Mouse (Mus musculus): Measurements from ENCODE around the gene Hmgb1. TPM values are rescaled to one million over a fixed set of nuclear protein-coding genes. Genes with fewer than 3 reads are reported as not detected.

The Hmgb1 gene
- polyA plus RNA-seq, 1 experiment from 2014 or later: 2,020 TPM

DNA sequence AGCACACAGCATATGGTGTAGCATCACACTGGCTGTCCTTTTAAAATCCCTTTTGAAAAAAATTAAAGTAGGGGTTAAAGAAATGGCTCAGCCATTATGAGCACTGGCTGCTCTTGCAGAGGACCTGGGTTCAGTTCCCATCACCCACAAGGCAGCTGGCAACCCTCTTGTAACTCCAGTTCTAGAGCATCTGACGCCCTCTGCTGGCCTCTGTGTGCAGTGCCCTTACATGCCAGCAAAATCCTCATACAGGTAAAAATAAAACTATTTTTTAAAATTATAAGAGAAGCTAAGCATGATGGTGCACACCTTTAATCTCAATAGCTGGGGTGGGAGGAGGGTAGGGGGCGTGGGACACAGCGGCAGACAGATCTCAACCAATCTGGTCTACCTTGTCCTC lies 147.4 kb downstream of the Hmgb1 start:
- ATAC-seq (replicated peaks; ENCODE audit: low FRiP score) (no peak), DNase-seq (ENCODE audit: low spot score) (no peak)
- Histone ChIP-seq H3K27ac (ENCODE audit: low read depth, low read length) (no peak overlapping the region), H3K4me2 (ENCODE audit: low read depth, low read length, severe bottlenecking) (no peak overlapping the region), H3K36me3 (ENCODE audit: control insufficient read depth, insufficient read depth, low read length) (no peaks in the 10 kb centered on the region), H3K9me3 (ENCODE audit: control insufficient read depth, low read length) (peaks cover 3% of the 10 kb centered on the region; the same call in 1 of the 2 replicates), H3K4me3 (ENCODE audit: low read depth, low read length) (no peak overlapping the region), H3K27me3 (ENCODE audit: control insufficient read depth, insufficient read depth, low read length) (no peaks in the 10 kb centered on the region), H3K9ac (ENCODE audit: low read length) (no peak overlapping the region), H3K4me1 (replicated peaks; ENCODE audit: control insufficient read depth, insufficient read depth, low read length) (no peaks in the 10 kb centered on the region)
- WGBS: 94% methylated on average over 3 of the region's 3 CpGs

DNA sequence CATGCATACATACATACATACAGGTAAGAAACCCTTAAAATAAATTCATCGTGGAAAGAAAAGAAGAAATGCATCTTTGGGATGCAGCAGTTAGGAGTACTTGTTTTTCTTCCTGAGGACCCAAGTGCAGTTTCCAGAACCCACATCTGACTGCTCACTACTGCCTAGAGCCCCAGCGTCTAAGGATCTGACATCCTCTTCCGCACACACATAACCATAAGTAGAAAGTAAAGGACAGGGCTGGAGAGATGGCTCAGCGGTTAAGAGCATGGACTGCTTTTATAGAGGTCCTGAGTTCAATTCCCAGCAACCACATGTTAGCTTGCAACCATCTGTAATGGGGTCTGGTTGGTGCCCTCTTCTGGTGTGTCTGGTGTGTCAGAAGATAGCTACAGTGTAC lies 151.9 kb downstream of the Hmgb1 start:
- ATAC-seq (replicated peaks; ENCODE audit: low FRiP score): no peak
- H3K4me1 ChIP-seq (replicated peaks; ENCODE audit: control insufficient read depth, insufficient read depth, low read length): no peaks in the 10 kb centered on the region; the same call in 1 of the 2 replicates
- 93% methylated on average over 4 of the region's 4 CpGs for WGBS

DNA sequence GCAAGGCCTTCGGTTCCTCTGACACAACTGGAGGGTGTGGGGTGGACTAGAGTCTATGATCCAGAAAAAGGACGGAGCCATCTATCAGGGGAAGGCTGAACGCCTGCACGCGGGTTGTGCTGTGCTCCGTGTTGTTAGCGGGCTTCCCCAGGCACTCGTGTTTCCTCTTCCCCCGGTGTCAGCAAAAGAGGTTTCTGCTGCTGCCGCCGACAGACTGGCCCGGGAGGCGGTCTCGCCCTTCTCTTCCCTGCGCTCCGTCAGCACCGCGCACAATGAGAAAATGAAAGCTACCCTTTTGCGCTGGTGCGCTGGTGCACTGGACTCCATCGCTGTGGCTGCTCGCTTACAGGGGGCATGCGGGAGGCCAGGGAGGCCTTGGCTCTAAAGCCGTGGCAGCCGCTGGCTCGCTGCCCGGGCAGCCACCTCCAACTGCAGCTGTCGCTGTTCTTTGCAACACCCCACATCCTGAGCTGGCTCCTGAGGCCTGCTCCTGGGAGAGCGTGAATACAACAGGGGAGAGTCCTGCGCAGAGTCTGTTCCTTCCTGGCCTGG lies 153.0 kb downstream of the Hmgb1 start:
- Histone ChIP-seq H3K9ac (ENCODE audit: low read length) (peak overlapping the region; percentile 83), H3K27ac (ENCODE audit: low read depth, low read length) (peak overlapping the region; percentile 64), H3K4me3 (ENCODE audit: low read depth, low read length) (peak overlapping the region; percentile 26), H3K36me3 (ENCODE audit: control insufficient read depth, insufficient read depth, low read length) (no peaks in the 10 kb centered on the region), H3K9me3 (ENCODE audit: control insufficient read depth, low read length) (no peaks in the 10 kb centered on the region), H3K27me3 (ENCODE audit: control insufficient read depth, insufficient read depth, low read length) (no peaks in the 10 kb centered on the region), H3K4me2 (ENCODE audit: low read depth, low read length, severe bottlenecking) (peak overlapping the region; percentile 59), H3K4me1 (replicated peaks; ENCODE audit: control insufficient read depth, insufficient read depth, low read length) (no peaks in the 10 kb centered on the region; the same call in 1 of the 2 replicates)
- peak; percentile 71 for DNase-seq (ENCODE audit: low spot score)
- 4% methylated on average over 30 of the region's 30 CpGs for WGBS
- peak; percentile 73 for ATAC-seq (replicated peaks; ENCODE audit: low FRiP score)

More for the DNA sequence above, 151.9 kb downstream of the Hmgb1 start:
- no peak for DNase-seq (ENCODE audit: low spot score)
- H3K36me3 ChIP-seq (ENCODE audit: control insufficient read depth, insufficient read depth, low read length): no peaks in the 10 kb centered on the region
- no peak overlapping the region for H3K9ac ChIP-seq (ENCODE audit: low read length)
- H3K27ac ChIP-seq (ENCODE audit: low read depth, low read length): no peak overlapping the region
- no peak overlapping the region for H3K4me3 ChIP-seq (ENCODE audit: low read depth, low read length)
- H3K4me2 ChIP-seq (ENCODE audit: low read depth, low read length, severe bottlenecking): no peak overlapping the region
- H3K27me3 ChIP-seq (ENCODE audit: control insufficient read depth, insufficient read depth, low read length): no peaks in the 10 kb centered on the region
- peaks cover 3% of the 10 kb centered on the region; the same call in 1 of the 2 replicates for H3K9me3 ChIP-seq (ENCODE audit: control insufficient read depth, low read length)

DNA sequence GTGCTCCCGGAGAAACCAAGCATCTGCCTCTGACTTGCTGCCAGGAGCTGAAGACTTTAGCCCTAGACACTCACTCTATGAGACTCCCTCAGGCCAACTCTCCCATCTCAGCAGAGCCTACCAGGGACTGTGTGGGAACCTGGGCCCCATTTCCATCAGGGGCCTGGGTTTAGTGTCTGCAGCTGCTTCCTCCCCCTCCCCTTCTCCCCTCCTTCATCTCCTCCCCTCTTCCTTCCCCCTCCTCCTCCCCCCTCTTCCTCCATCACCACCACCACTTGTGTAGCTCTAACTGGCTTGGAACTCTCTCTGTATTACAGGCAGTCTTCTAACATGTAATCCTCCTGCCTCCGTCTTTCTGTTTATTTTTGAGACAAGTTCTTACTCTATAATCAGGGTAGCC lies 154.2 kb downstream of the Hmgb1 start:
- Histone ChIP-seq H3K4me3 (ENCODE audit: low read depth, low read length) (no peak overlapping the region), H3K9ac (ENCODE audit: low read length) (no peak overlapping the region), H3K9me3 (ENCODE audit: control insufficient read depth, low read length) (no peaks in the 10 kb centered on the region), H3K27ac (ENCODE audit: low read depth, low read length) (no peak overlapping the region), H3K36me3 (ENCODE audit: control insufficient read depth, insufficient read depth, low read length) (no peaks in the 10 kb centered on the region), H3K4me1 (replicated peaks; ENCODE audit: control insufficient read depth, insufficient read depth, low read length) (no peaks in the 10 kb centered on the region; the same call in 1 of the 2 replicates), H3K4me2 (ENCODE audit: low read depth, low read length, severe bottlenecking) (no peak overlapping the region), H3K27me3 (ENCODE audit: control insufficient read depth, insufficient read depth, low read length) (no peaks in the 10 kb centered on the region)
- 58% methylated on average over 2 of the region's 2 CpGs for WGBS
- ATAC-seq (replicated peaks; ENCODE audit: low FRiP score) (no peak), DNase-seq (ENCODE audit: low spot score) (peak; percentile 44)

DNA sequence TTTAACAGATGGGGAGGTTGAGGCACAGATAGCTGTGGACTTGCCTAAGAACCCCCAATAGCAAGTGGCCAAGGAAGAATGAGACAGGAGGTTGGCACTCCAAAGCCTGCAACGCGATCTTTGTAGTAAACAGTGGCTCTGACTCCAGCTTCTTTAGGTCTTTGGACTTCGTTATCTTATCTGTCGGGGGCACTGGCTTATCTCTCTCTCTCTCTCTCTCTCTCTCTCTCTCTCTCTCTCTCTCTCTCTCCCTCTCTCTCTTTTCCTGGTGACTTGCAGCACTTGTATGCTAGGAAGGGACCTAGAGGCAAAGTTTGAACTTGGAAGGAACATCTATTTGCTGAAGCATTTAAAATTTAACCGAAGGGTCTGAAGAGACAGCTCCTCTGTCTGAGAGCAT lies 155.9 kb downstream of the Hmgb1 start:
- H3K27ac ChIP-seq (ENCODE audit: low read depth, low read length): no peak overlapping the region
- ATAC-seq (replicated peaks; ENCODE audit: low FRiP score) (no peak), DNase-seq (ENCODE audit: low spot score) (no peak)
- no peaks in the 10 kb centered on the region for H3K36me3 ChIP-seq (ENCODE audit: control insufficient read depth, insufficient read depth, low read length)
- H3K9me3 ChIP-seq (ENCODE audit: control insufficient read depth, low read length): no peaks in the 10 kb centered on the region
- no peak overlapping the region for H3K4me3 ChIP-seq (ENCODE audit: low read depth, low read length)
- no peaks in the 10 kb centered on the region; the same call in 1 of the 2 replicates for H3K4me1 ChIP-seq (replicated peaks; ENCODE audit: control insufficient read depth, insufficient read depth, low read length)
- H3K4me2 ChIP-seq (ENCODE audit: low read depth, low read length, severe bottlenecking): no peak overlapping the region
- no peaks in the 10 kb centered on the region for H3K27me3 ChIP-seq (ENCODE audit: control insufficient read depth, insufficient read depth, low read length)
- WGBS: 69% methylated on average over 5 of the region's 5 CpGs
- H3K9ac ChIP-seq (ENCODE audit: low read length): no peak overlapping the region

DNA sequence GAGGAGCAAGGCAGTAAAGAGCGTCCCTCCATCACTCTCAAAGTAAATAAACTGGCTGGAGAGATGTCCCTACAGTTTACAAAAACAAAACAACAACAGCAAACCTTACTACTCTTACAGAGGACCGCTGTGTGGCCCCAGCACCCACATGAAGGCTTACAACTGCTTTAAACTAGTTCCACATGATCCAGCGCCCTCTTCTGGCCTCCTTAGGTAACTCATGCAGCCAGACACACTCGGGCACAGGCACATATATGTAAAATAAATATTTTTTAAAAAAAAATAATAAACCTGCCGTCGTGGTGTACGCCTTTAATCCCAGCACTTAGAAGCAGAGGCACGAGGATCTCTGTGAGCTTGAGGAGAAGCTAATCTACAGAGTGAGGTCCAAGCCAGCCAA lies 156.9 kb downstream of the Hmgb1 start:
- Histone ChIP-seq H3K27me3 (ENCODE audit: control insufficient read depth, insufficient read depth, low read length) (no peaks in the 10 kb centered on the region), H3K4me1 (replicated peaks; ENCODE audit: control insufficient read depth, insufficient read depth, low read length) (no peaks in the 10 kb centered on the region; the same call in 1 of the 2 replicates), H3K4me3 (ENCODE audit: low read depth, low read length) (no peak overlapping the region), H3K9me3 (ENCODE audit: control insufficient read depth, low read length) (no peaks in the 10 kb centered on the region), H3K4me2 (ENCODE audit: low read depth, low read length, severe bottlenecking) (no peak overlapping the region), H3K36me3 (ENCODE audit: control insufficient read depth, insufficient read depth, low read length) (no peaks in the 10 kb centered on the region), H3K9ac (ENCODE audit: low read length) (no peak overlapping the region), H3K27ac (ENCODE audit: low read depth, low read length) (no peak overlapping the region)
- 79% methylated on average over 8 of the region's 8 CpGs for WGBS
- ATAC-seq (replicated peaks; ENCODE audit: low FRiP score): no peak
- DNase-seq (ENCODE audit: low spot score): no peak

DNA sequence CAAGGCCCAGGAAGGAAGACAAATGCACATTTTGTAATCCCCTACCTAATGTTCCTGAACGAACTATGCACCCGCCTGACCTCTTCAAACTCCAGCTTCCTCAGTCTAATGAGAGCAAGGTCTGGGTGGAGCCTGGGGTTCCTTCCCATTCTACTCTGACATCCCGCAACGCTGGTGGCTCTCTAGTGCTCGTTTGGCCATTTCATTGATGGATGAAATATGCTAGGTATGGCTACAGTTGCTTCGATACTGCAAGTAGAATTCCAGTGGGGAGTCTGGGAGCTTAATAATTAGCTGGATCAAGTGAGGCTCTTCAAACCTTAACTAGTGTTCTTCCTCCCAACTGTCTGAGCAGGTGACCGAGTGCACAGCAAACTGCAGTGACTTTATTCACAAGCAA lies 163.2 kb downstream of the Hmgb1 start:
- 62% methylated on average over 7 of the region's 7 CpGs for WGBS

DNA sequence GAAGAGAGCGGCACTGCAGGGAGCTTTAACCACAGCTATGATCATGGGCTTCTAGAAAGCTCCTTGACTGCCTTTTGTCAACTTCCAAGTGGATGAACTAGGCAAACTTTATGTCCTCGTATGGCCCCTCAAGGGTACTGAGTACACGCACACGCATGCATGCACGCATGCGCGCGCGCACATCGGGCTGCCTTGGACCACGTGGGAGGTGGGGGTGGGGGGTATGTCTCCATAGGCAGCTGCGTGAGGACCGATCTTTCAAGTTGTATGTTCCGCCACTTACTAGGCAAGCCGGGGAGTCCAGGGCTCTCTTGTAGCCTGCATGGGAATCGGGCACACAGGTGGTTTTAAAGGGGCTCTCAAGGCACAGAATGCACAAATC lies 163.6 kb downstream of the Hmgb1 start:
- H3K4me3 ChIP-seq (ENCODE audit: low read depth, low read length): no peak overlapping the region
- H3K4me1 ChIP-seq (replicated peaks; ENCODE audit: control insufficient read depth, insufficient read depth, low read length): no peaks in the 10 kb centered on the region; the same call in 1 of the 2 replicates
- no peak overlapping the region for H3K9ac ChIP-seq (ENCODE audit: low read length)
- DNase-seq (ENCODE audit: low spot score): no peak
- no peaks in the 10 kb centered on the region for H3K36me3 ChIP-seq (ENCODE audit: control insufficient read depth, insufficient read depth, low read length)
- no peak for ATAC-seq (replicated peaks; ENCODE audit: low FRiP score)
- no peak overlapping the region for H3K27ac ChIP-seq (ENCODE audit: low read depth, low read length)
- no peaks in the 10 kb centered on the region for H3K9me3 ChIP-seq (ENCODE audit: control insufficient read depth, low read length)
- H3K27me3 ChIP-seq (ENCODE audit: control insufficient read depth, insufficient read depth, low read length): no peaks in the 10 kb centered on the region; the same call in 1 of the 2 replicates
- H3K4me2 ChIP-seq (ENCODE audit: low read depth, low read length, severe bottlenecking): 0 out of 2 replicates have a peak overlapping the region, but pooled peaks have one; percentile 8
- 67% methylated on average over 16 of the region's 16 CpGs for WGBS

More for the DNA sequence above, 163.2 kb downstream of the Hmgb1 start:
- Histone ChIP-seq H3K4me2 (ENCODE audit: low read depth, low read length, severe bottlenecking) (no peak overlapping the region), H3K27me3 (ENCODE audit: control insufficient read depth, insufficient read depth, low read length) (no peaks in the 10 kb centered on the region), H3K27ac (ENCODE audit: low read depth, low read length) (no peak overlapping the region), H3K9me3 (ENCODE audit: control insufficient read depth, low read length) (no peaks in the 10 kb centered on the region), H3K4me1 (replicated peaks; ENCODE audit: control insufficient read depth, insufficient read depth, low read length) (no peaks in the 10 kb centered on the region), H3K36me3 (ENCODE audit: control insufficient read depth, insufficient read depth, low read length) (no peaks in the 10 kb centered on the region), H3K4me3 (ENCODE audit: low read depth, low read length) (no peak overlapping the region), H3K9ac (ENCODE audit: low read length) (no peak overlapping the region)
- ATAC-seq (replicated peaks; ENCODE audit: low FRiP score) (no peak), DNase-seq (ENCODE audit: low spot score) (no peak)

DNA sequence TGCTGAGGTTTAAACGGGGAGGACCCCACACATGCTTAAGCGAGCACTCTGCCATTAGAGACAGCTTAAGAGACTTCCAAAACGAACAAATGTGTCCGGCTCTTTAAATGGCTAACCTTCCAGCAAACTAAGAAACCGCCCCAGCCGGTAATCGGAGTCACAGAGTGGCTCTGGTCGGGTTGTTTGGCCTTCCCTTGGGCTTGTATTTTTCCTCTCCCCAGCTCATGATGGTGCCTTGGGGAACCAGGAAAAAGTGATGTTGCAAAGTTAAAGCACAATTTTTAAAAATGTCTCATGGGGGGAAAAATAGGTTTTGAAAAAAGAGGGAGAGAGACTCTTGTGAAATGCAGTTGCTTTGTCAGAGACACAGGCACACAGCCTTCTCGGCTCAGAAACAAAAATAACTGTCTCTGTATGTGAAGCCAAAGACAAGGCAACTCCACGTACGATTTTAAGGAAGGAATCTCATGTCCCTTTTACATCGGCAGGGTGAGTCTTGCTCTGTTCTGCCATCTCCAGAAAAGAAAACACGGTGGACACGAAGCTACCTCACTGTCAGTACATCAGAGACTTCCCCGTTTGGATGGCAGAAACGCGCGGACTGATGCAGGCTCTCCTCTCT lies 164.1 kb downstream of the Hmgb1 start:
- ATAC-seq (replicated peaks; ENCODE audit: low FRiP score) (no peak), DNase-seq (ENCODE audit: low spot score) (no peak)
- Histone ChIP-seq H3K4me1 (replicated peaks; ENCODE audit: control insufficient read depth, insufficient read depth, low read length) (no peaks in the 10 kb centered on the region; the same call in 1 of the 2 replicates), H3K4me3 (ENCODE audit: low read depth, low read length) (no peak overlapping the region), H3K27ac (ENCODE audit: low read depth, low read length) (no peak overlapping the region), H3K9me3 (ENCODE audit: control insufficient read depth, low read length) (no peaks in the 10 kb centered on the region), H3K9ac (ENCODE audit: low read length) (no peak overlapping the region), H3K36me3 (ENCODE audit: control insufficient read depth, insufficient read depth, low read length) (no peaks in the 10 kb centered on the region), H3K27me3 (ENCODE audit: control insufficient read depth, insufficient read depth, low read length) (no peaks in the 10 kb centered on the region; the same call in 1 of the 2 replicates), H3K4me2 (ENCODE audit: low read depth, low read length, severe bottlenecking) (0 out of 2 replicates have a peak overlapping the region, but pooled peaks have one; percentile 6)
- 65% methylated on average over 18 of the region's 18 CpGs for WGBS
